ENCODE assay signal across 17 mouse cellular contexts in genomic region chr4:139526475-139526874, GRCm38 (mm10). TPM values are rescaled to one million over a fixed set of nuclear protein-coding genes. Genes with fewer than 3 reads are reported as not detected.
A peak's percentile ranks its signal among the peaks of the same experiment; 100 is the strongest.
DNase-seq lines count a peak whose midpoint lies in the region; ATAC-seq and TF ChIP-seq lines count a peak whose summit lies in the region.
"Had no signal": no experiment of that assay in that cellular context is flagged by ENCODE, and none has a peak within 500 bp of the region (broad histone marks: within the 10 kb centered on the region; RNA-seq: fewer than 3 reads in every experiment).

No protein-coding gene starts in this region.

- no peak for TF ChIP-seq CTCF in cerebellum, adult 2 months (IDR thresholded peaks at IDR 0.05; ENCODE audit: borderline replicate concordance, insufficient read depth, low read depth, low read length)

- WGBS in forebrain, embryonic 14.5 days: 68% methylated on average over 12 of the region's 12 CpGs
- WGBS in forebrain, embryonic 12.5 days: 69% methylated on average over 12 of the region's 12 CpGs
- 19% methylated on average over 12 of the region's 12 CpGs for WGBS in cerebellum, adult 2 months

- no peaks in the 10 kb centered on the region for H3K27me3 ChIP-seq in forebrain, embryonic 14.5 days (replicated peaks; ENCODE audit: control insufficient read depth, insufficient read depth, low read length)
- no peaks in the 10 kb centered on the region for H3K27me3 ChIP-seq in forebrain, embryonic 12.5 days
- H3K27me3 ChIP-seq in cerebellum, adult 2 months (ENCODE audit: control insufficient read depth, insufficient read depth, low read length): no peaks in the 10 kb centered on the region
- H3K27me3 ChIP-seq: liver, embryonic 15.5 days; midbrain, embryonic 12.5 days had no signal

- H3K27ac ChIP-seq in forebrain, embryonic 14.5 days (ENCODE audit: low read depth, low read length): no peak overlapping the region
- H3K27ac ChIP-seq in forebrain, embryonic 12.5 days: no peak overlapping the region
- H3K27ac ChIP-seq in cerebellum, adult 2 months (ENCODE audit: insufficient read depth, low read length): no peak overlapping the region
- H3K27ac ChIP-seq: heart, embryonic 13.5 days; hindbrain, embryonic 10.5 days; liver, embryonic 15.5 days; midbrain, embryonic 12.5 days had no signal

- no peak for ATAC-seq in forebrain, embryonic 14.5 days
- no peak for ATAC-seq in forebrain, embryonic 12.5 days (ENCODE audit: low FRiP score)

- no peak overlapping the region for H3K9ac ChIP-seq in forebrain, embryonic 14.5 days (ENCODE audit: low read length)
- no peak overlapping the region for H3K9ac ChIP-seq in forebrain, embryonic 12.5 days
- H3K9ac ChIP-seq: heart, embryonic 13.5 days; liver, embryonic 15.5 days; midbrain, embryonic 12.5 days had no signal

- DNase-seq in forebrain, embryonic 14.5 days (ENCODE audit: low spot score): peak; percentile 7
- DNase-seq in layer of hippocampus, adult 9-11 months: peak; percentile 24
- no peak for DNase-seq in layer of hippocampus, adult 9-10 months (ENCODE audit: low spot score)
- DNase-seq in cerebellum, adult 2 months: peak; percentile 29 to 62
- DNase-seq in retina, adult 2 months (ENCODE audit: low read depth, low spot score): peak; percentile 44
- no peak for DNase-seq in lung, adult 18-20 months
- no peak for DNase-seq in kidney, adult 8-10 months
- DNase-seq: adrenal gland, postnatal 25 days; gastrocnemius, postnatal 25 days; kidney, adult 9 months; lung, postnatal 36 days; thymus, adult 18-20 months had no signal

- no peaks in the 10 kb centered on the region for H3K4me1 ChIP-seq in forebrain, embryonic 14.5 days (ENCODE audit: control insufficient read depth, insufficient read depth, low read length)
- H3K4me1 ChIP-seq in forebrain, embryonic 12.5 days: 0 out of 2 replicates have a peak, but pooled peaks cover 8% of the 10 kb centered on the region
- H3K4me1 ChIP-seq in cerebellum, adult 2 months (ENCODE audit: control insufficient read depth, insufficient read depth, low read length): no peaks in the 10 kb centered on the region; the same call in none of the 2 replicates
- H3K4me1 ChIP-seq: heart, embryonic 13.5 days; liver, embryonic 15.5 days; midbrain, embryonic 12.5 days had no signal

- H3K9me3 ChIP-seq in forebrain, embryonic 14.5 days (replicated peaks; ENCODE audit: control insufficient read depth, low read length): no peaks in the 10 kb centered on the region
- H3K9me3 ChIP-seq in forebrain, embryonic 12.5 days: no peaks in the 10 kb centered on the region
- H3K9me3 ChIP-seq: heart, embryonic 13.5 days; hindbrain, embryonic 10.5 days; liver, embryonic 15.5 days; midbrain, embryonic 12.5 days had no signal

- TF ChIP-seq POLR2A in cerebellum, adult 2 months (IDR thresholded peaks at IDR 0.05; ENCODE audit: borderline replicate concordance, insufficient read depth, low read length): no peak

- H3K4me3 ChIP-seq in forebrain, embryonic 14.5 days (ENCODE audit: low read depth, low read length): no peak overlapping the region
- H3K4me3 ChIP-seq in forebrain, embryonic 12.5 days (replicated peaks): no peak overlapping the region
- H3K4me3 ChIP-seq in cerebellum, adult 2 months (replicated peaks; ENCODE audit: insufficient read depth, low read depth, low read length): no peak overlapping the region
- H3K4me3 ChIP-seq: heart, embryonic 13.5 days; hindbrain, embryonic 10.5 days; liver, embryonic 15.5 days; midbrain, embryonic 12.5 days had no signal

- H3K36me3 ChIP-seq in forebrain, embryonic 14.5 days (ENCODE audit: control insufficient read depth, insufficient read depth, low read length): no peaks in the 10 kb centered on the region
- no peaks in the 10 kb centered on the region for H3K36me3 ChIP-seq in forebrain, embryonic 12.5 days (replicated peaks)
- H3K36me3 ChIP-seq: heart, embryonic 13.5 days; hindbrain, embryonic 10.5 days; liver, embryonic 15.5 days; midbrain, embryonic 12.5 days had no signal

- H3K4me2 ChIP-seq in forebrain, embryonic 14.5 days (ENCODE audit: low read length): no peak overlapping the region
- H3K4me2 ChIP-seq in forebrain, embryonic 12.5 days: no peak overlapping the region
- H3K4me2 ChIP-seq: heart, embryonic 13.5 days; liver, embryonic 15.5 days; midbrain, embryonic 12.5 days had no signal

RNA-seq across cellular contexts. Expression of gene Iffo2, which starts 3.9 kb away (rescaled TPM):
- polyA plus RNA-seq in forebrain, embryonic 14.5 days (2014; fragmentation: Nextera tagmentation; extraction: Ambion mirVana): 3.1 and 4.5 TPM in 2 replicates
- polyA plus RNA-seq in forebrain, embryonic 12.5 days (2016; fragmentation: Nextera tagmentation; extraction: Ambion mirVana): 3.3 and 4.5 TPM in 2 replicates
- polyA plus RNA-seq in cerebellum, adult 2 months (2012; rRNA removed): 19.1 and 20.3 TPM in 2 replicates

Comparison
In these comparisons a context has a peak if more than half of its experiments do, and no peak if none do; other contexts are left out.
1. DNase-seq: peak in forebrain, embryonic 14.5 days (single experiment), layer of hippocampus, adult 9-11 months (single experiment), cerebellum, adult 2 months (2 of 2) and retina, adult 2 months (single experiment); none in layer of hippocampus, adult 9-10 months (single experiment), lung, adult 18-20 months (0 of 2) and kidney, adult 8-10 months (0 of 2).